ENCODE assay signal across 9 mouse cellular contexts in genomic region chr4:149840511-149841292, GRCm38 (mm10).
DNase-seq lines count a peak whose midpoint lies in the region; ATAC-seq and TF ChIP-seq lines count a peak whose summit lies in the region.
"Had no signal": no experiment of that assay in that cellular context is flagged by ENCODE, and none has a peak within 500 bp of the region (broad histone marks: within the 10 kb centered on the region; RNA-seq: fewer than 3 reads in every experiment).

No protein-coding gene starts in this region.

- H3K36me3 ChIP-seq in limb, embryonic 14.5 days (ENCODE audit: control insufficient read depth, insufficient read depth, low read length): no peaks in the 10 kb centered on the region
- no peaks in the 10 kb centered on the region for H3K36me3 ChIP-seq in stomach, embryonic 16.5 days (ENCODE audit: control insufficient read depth, insufficient read depth, low read length)
- H3K36me3 ChIP-seq: neural tube, embryonic 12.5 days had no signal

- no peak for ATAC-seq in limb, embryonic 14.5 days (ENCODE audit: low FRiP score, low read depth)
- ATAC-seq in stomach, embryonic 16.5 days (ENCODE audit: insufficient read depth, low FRiP score): peak; percentile 77; the same call in 1 of the 2 replicates
- no peak for ATAC-seq in cerebellum, adult (ENCODE audit: insufficient number of reproducible peaks, low FRiP score, low TSS enrichment)

- no peak for TF ChIP-seq POLR2A in limb, embryonic 14.5 days (IDR thresholded peaks at IDR 0.05; ENCODE audit: borderline replicate concordance, extremely low read depth, insufficient read depth, insufficient read length)

- intact Hi-C loops in heart, postnatal 36 days (cut with DNase I): loop anchor here (5.0 kb wide), 1 partner anchor 47 kb away; no protein-coding TSS in a partner anchor

- 62% methylated on average over 12 of the region's 12 CpGs for WGBS in limb, embryonic 14.5 days
- 65% methylated on average over 12 of the region's 12 CpGs for WGBS in stomach, embryonic 16.5 days

- no peaks in the 10 kb centered on the region for H3K27me3 ChIP-seq in limb, embryonic 14.5 days (ENCODE audit: control insufficient read depth, insufficient read depth, low read length)
- no peaks in the 10 kb centered on the region for H3K27me3 ChIP-seq in stomach, embryonic 16.5 days (ENCODE audit: control insufficient read depth, insufficient read depth, low read length)
- H3K27me3 ChIP-seq: neural tube, embryonic 12.5 days had no signal

- H3K9me3 ChIP-seq in limb, embryonic 14.5 days (ENCODE audit: control insufficient read depth, low read length): no peaks in the 10 kb centered on the region
- H3K9me3 ChIP-seq in stomach, embryonic 16.5 days (replicated peaks; ENCODE audit: control insufficient read depth, low read length): no peaks in the 10 kb centered on the region
- H3K9me3 ChIP-seq: neural tube, embryonic 12.5 days had no signal

- H3K9ac ChIP-seq in limb, embryonic 14.5 days (ENCODE audit: low read depth, low read length, severe bottlenecking): no peak overlapping the region
- no peak overlapping the region for H3K9ac ChIP-seq in stomach, embryonic 16.5 days (ENCODE audit: low read length)
- H3K9ac ChIP-seq: neural tube, embryonic 12.5 days had no signal

- peaks cover 12% of the 10 kb centered on the region for H3K4me1 ChIP-seq in limb, embryonic 14.5 days (ENCODE audit: control insufficient read depth, insufficient read depth, low read length)
- H3K4me1 ChIP-seq in stomach, embryonic 16.5 days (ENCODE audit: control insufficient read depth, insufficient read depth, low read length): peaks cover 2% of the 10 kb centered on the region; the same call in 1 of the 2 replicates
- H3K4me1 ChIP-seq: neural tube, embryonic 12.5 days had no signal

- peak overlapping the region; percentile 14; the same call in 1 of the 2 replicates for H3K27ac ChIP-seq in limb, embryonic 14.5 days (replicated peaks; ENCODE audit: low read depth, low read length)
- H3K27ac ChIP-seq in stomach, embryonic 16.5 days (ENCODE audit: low read length): no peak overlapping the region; the same call in 1 of the 2 replicates
- H3K27ac ChIP-seq: neural tube, embryonic 12.5 days had no signal

- no peak overlapping the region for H3K4me2 ChIP-seq in limb, embryonic 14.5 days (replicated peaks; ENCODE audit: low read depth, low read length, severe bottlenecking)
- no peak overlapping the region for H3K4me2 ChIP-seq in stomach, embryonic 16.5 days (ENCODE audit: low read depth, low read length)
- H3K4me2 ChIP-seq: neural tube, embryonic 12.5 days had no signal

- peak; percentile 24 to 45 for DNase-seq in kidney, postnatal 4 days
- DNase-seq in kidney, adult 18-20 months: no peak
- DNase-seq in frontal cortex, postnatal 25 days (ENCODE audit: low spot score in 2 of 2): peak; percentile 38 to 60
- peak; percentile 65 to 80 for DNase-seq in heart, postnatal 36 days
- DNase-seq in limb, embryonic 14.5 days (ENCODE audit: low spot score): no peak
- no peak for DNase-seq in embryo, embryonic 10.5 days (ENCODE audit: low spot score)

- H3K4me3 ChIP-seq in limb, embryonic 14.5 days (replicated peaks; ENCODE audit: low read length): no peak overlapping the region
- no peak overlapping the region for H3K4me3 ChIP-seq in stomach, embryonic 16.5 days (replicated peaks; ENCODE audit: low read length)
- H3K4me3 ChIP-seq: neural tube, embryonic 12.5 days had no signal

Comparison
In these comparisons a context has a peak if more than half of its experiments do, and no peak if none do; other contexts are left out.
1. DNase-seq: peak in kidney, postnatal 4 days (2 of 2), frontal cortex, postnatal 25 days (2 of 2) and heart, postnatal 36 days (2 of 2); none in kidney, adult 18-20 months (single experiment), limb, embryonic 14.5 days (single experiment) and embryo, embryonic 10.5 days (single experiment).